Mouse (Mus musculus): ENCODE data around the gene Spcs2.

GRCm38 (mm10) chr7:99826096-99826495, 37.2 kb downstream of the Spcs2 start:
- no peak for TF ChIP-seq TAL1 (IDR thresholded peaks at IDR 0.05; ENCODE audit: low read length)
- TF ChIP-seq GATA1 (IDR thresholded peaks at IDR 0.05; ENCODE audit: low read length), result no peak
